Mouse (Mus musculus): ENCODE data around the gene Sort1. TPM values are rescaled to one million over a fixed set of nuclear protein-coding genes. Genes with fewer than 3 reads are reported as not detected.
"Not testable (repeated sequence)": the region's sequence is repeated elsewhere in the genome, so short reads cannot be mapped to it uniquely, and the experiment has no call there.

The Sort1 gene
- 10 to 100 TPM; 41.8 to 46.3 TPM for total RNA-seq (2021)
- long read RNA-seq, experiment 1, full-length matches to known transcripts: 16 of 44 reads
- long read RNA-seq, experiment 1, partial matches to known transcripts: 3 of 44 reads
- long read RNA-seq, experiment 1, other reads (novel, unspliced or antisense): 25 of 44 reads
- long read RNA-seq, experiment 2, full-length matches to known transcripts: 15 of 41 reads
- long read RNA-seq, experiment 2, partial matches to known transcripts: 22 of 41 reads
- long read RNA-seq, experiment 2, other reads (novel, unspliced or antisense): 4 of 41 reads

DNA sequence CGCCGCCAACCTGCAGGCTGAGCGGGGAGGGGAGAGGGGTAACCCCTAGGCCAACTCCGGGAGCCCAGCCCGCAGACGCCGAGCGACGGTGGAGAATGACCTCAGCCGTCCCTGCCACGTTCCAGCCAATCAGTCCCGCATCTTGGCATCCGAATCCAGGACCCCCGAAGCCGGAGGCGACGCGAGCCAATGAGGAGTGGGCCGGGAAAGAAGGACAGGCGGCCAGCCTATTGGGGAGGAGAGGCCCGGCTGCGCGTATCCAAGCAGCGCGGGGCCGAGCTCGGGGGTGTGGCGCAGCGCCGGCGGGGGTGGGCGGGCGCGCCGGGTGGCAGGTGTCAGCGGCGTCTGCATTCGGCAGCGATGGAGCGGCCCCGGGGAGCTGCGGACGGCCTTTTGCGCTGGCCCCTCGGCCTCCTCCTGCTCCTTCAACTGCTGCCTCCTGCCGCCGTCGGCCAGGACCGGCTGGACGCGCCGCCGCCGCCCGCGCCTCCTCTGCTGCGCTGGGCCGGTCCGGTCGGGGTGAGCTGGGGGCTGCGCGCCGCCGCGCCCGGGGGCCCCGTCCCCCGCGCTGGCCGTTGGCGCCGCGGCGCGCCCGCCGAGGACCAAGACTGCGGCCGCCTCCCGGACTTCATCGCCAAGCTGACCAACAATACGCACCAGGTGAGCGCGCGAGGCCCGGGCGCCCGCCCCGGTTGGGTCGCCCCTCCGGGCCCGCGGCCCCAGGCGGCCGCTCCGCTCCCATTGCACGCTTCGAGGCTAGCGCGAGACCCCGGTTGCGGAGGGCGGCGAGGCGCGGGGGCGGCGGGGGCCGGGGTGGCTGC, at the start of gene Sort1:
Sort1 (plus strand) TSS at position 302 of the 821 bp plus-strand sequence.
- DNase-seq (ENCODE audit: low spot score): peak; percentile 74

DNA sequence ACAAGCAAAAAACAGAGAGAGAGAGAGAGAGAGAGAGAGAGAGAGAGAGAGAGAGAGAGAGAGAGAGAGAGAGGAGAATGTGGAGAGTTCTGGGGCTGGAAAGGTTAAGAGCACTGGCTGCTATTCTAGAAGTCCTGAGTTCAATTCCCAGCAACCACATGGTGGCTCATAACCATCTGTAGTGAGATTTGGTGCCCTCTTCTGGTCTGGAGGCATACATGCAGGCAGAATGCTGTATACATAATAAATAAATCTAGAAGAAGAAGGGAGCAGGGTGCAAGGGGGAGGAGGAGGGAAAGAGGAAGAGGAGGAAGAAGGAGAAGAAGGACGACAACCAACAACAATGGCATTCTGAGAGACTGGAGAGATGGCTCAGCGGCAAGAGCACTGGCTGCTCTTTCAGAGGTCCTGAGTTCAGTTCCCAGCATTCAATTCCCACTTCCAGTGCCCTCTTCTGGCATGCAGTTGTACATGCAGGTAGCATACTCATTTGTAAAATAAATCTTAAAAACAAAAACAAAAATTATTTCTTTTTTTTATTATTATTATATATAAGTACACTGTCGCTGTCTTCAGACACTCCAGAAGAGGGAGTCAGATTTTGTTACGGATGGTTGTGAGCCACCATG, 46.3 kb upstream of the Sort1 start:
- DNase-seq (ENCODE audit: low spot score): not testable (repeated sequence)

- no peak for DNase-seq (ENCODE audit: low spot score)
Observed at GRCm38 (mm10) chr3:108241243-108241839, 42.5 kb upstream of the Sort1 start.

DNA sequence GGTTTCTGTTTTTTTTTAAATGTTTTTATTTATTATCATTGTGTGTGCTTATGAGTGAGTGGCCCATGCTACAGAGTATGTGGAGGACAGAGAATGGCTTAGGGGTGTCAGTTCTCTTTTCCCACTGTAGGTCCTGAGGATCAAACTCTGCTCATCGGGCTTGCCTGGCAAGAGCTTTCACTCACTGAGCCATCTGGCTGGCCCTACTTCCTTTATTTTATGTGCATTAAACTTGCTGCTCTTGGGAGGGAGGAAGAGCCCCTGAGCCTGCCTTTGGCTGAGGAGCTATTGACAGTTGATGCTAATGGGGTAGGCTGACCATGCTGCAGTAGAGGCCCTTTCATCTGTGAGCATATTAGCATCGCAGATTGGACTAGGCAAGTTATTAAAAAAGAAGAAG, 37.0 kb upstream of the Sort1 start:
- DNase-seq (ENCODE audit: low spot score): no peak

- peak; percentile 95 for DNase-seq (ENCODE audit: low spot score)
Observed at GRCm38 (mm10) chr3:108256719-108257637, 26.9 kb upstream of the Sort1 start, which contains the start of gene Psma5. Gene Psma5, plus strand, starts transcription at chr3:108256926.

DNA sequence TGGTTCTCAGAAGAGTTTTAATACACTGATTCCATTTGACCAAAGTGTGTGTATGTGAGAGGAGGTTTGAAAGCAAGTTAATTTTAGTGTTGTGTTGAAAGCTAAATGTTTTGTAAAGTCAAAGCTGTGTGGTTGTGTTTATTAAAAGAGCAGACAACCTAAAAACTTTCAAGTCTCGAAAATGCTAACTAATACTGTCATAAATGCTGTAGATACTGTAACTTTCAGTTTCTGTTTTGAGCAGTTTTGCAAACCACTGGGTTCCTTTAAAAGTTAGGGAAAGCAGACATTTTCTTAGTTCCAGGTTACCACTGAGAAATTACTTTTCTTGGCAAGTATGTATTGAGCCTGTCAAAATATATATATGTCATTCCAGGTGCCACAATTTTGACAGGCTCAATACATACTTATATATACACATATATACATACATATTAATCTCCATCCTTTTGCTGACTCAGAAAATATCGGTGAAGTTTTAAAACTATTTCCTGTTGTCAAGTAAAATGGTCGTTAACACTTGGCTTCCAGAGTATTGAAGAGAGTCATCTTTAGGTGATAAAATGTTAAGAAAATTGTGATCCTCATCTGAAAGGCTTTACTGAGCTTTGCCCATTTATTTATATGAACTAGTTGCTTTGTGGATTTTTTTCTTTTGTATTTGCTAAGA, 25.9 kb upstream of the Sort1 start:
- DNase-seq (ENCODE audit: low spot score): no peak

- DNase-seq (ENCODE audit: low spot score): no peak
Observed at GRCm38 (mm10) chr3:108259319-108259718, 24.6 kb upstream of the Sort1 start.

- peak; percentile 56 for DNase-seq (ENCODE audit: low spot score)
Observed at GRCm38 (mm10) chr3:108279495-108279894, 4.4 kb upstream of the Sort1 start.

GRCm38 (mm10) chr3:108282401-108283240, 1.3 kb upstream of the Sort1 start:
- DNase-seq (ENCODE audit: low spot score): peak; percentile 55

DNA sequence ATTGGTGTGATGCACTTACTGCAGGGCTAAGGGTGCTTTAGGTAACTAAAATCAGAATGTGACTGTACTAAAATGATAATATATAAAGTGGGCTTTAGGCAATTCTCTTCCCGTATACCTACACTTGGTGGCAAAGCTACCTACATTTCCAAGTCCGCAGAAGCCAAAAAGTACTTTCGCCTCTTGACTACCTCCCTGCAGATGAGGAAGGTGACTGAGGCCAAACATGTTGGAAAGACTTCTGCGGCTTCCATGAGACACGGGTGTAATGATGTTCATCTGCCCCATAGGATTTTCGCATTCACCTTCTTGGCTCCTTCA, 681 bp upstream of the Sort1 start:
- DNase-seq (ENCODE audit: low spot score): no peak

- DNase-seq (ENCODE audit: low spot score): no peak
Observed at GRCm38 (mm10) chr3:108285078-108285711, 1.3 kb downstream of the Sort1 start.

- DNase-seq (ENCODE audit: low spot score): no peak
Observed at GRCm38 (mm10) chr3:108286671-108287439, 3.0 kb downstream of the Sort1 start.

DNA sequence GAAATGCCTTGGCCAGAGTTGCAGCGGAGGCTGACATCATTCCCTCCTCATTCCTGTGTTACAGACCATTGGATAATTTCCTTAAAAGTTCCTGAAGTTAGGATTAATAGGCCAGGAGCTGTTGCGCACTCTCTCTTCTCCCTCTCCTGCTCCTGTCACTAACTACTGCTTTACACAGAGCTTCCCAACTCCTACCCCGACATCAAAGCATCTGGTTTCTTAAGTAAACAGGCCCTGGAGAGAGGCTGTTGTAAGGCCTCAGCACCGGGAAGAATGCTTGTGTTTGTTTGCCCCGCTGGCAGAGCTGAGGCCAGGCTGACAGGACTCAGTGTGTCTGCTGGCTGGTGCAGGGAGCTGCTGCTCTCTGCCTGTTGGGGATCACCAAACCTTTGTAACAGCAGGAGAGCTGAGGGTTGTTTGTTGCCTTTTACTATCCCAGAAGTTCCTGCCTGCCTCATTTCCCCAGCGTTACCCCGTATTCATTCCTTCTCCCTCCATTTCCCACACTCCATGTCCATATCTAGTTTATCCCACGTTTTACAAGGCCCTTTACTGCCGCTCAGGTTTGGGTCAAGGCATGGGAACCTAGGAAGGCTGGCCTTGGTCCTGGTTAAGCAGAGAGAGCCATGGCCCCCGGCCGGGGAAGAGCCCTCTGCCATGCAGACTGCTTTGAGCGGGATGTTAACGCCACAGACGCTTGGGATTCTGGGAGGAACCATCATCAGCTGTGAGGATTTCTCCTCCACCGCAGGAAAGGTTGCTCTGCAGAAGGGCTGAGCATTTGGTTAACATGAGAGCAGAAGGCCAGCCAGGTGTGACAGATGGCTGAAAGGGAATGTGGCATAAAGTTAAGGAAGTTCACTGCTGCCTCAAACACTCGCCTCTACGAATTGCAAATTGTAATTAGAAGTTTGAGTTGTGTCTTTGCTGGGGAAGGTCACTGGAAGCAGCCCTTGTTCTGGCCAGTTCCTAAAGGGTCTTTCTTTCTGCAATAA, 4.2 kb downstream of the Sort1 start:
- no peak for DNase-seq (ENCODE audit: low spot score)

GRCm38 (mm10) chr3:108289311-108290130, 5.6 kb downstream of the Sort1 start:
- no peak for DNase-seq (ENCODE audit: low spot score)

- no peak for DNase-seq (ENCODE audit: low spot score)
Observed at GRCm38 (mm10) chr3:108291036-108291799, 7.3 kb downstream of the Sort1 start.
